Mouse (Mus musculus): ENCODE measurements around the gene S100a5. TPM values are rescaled to one million over a fixed set of nuclear protein-coding genes. Genes with fewer than 3 reads are reported as not detected.

S100a5 gene
- polyA plus RNA-seq, 2 experiments from 2014 or later = not detected

- no peak for ATAC-seq
Measured at GRCm38 (mm10) chr3:90600458-90601195, 7.7 kb upstream of the S100a5 start.

- no peak for ATAC-seq
Measured at GRCm38 (mm10) chr3:90601486-90602110, 6.7 kb upstream of the S100a5 start, which contains the start of gene Gm42674. Gene Gm42674, plus strand, starts transcription at chr3:90601904.

DNA sequence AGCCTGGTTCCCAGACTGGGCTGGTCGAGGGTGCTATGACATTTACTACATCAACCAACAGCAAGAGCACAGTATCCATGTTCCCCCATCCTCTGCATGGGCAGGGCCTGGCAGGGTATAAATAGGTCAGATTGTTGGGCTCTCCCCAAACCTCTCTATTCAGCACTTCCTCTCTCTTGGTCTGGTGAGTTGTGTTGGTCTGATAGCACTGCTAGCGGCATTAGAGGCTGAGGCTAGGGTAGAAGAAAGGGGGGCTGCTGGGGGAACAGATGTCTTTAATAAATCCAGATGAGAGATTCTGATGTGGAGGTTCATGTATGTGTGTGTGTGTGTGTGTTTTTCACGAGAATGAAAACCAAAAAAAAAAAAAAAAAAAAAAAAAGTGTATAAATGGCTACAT is 4.7 kb upstream of the S100a5 start, which contains the start of gene S100a4:
S100a4 (plus strand) TSS at position 149 of the 400 bp plus-strand sequence.
- ATAC-seq = peak; percentile 69

- peak; percentile 16 for ATAC-seq
Measured at GRCm38 (mm10) chr3:90604416-90604815, 3.9 kb upstream of the S100a5 start.

GRCm38 (mm10) chr3:90605049-90605448 is 3.3 kb upstream of the S100a5 start:
- ATAC-seq = peak; percentile 45

DNA sequence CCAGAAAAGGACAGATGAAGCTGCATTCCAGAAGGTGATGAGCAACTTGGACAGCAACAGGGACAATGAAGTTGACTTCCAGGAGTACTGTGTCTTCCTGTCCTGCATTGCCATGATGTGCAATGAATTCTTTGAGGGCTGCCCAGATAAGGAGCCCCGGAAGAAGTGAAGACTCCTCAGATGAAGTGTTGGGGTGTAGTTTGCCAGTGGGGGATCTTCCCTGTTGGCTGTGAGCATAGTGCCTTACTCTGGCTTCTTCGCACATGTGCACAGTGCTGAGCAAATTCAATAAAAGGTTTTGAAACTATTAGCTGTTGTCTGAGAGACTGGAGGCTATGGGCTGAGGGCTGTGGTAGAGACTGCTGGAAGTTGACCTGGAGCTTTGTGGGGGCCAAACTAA is 2.6 kb upstream of the S100a5 start:
- ATAC-seq = no peak

DNA sequence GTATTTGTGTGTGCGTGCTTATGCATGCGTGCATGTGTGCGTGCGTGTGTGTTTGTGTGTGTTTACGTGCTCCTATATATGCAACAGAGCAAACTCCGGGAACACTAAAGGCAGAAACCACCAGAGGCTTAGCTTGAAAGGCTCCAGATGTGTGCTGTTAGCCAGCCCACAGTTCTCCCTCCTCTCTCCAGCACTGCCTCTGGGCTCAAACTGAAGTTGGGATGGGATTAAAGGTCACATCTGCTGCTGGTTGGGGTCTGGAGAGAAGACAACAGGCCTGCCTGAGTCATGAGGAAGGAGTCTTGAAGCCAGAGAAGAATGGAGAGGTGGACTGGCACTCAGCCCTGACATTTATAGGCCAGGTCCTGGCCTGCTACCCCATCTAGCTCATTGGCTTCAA is 2.1 kb upstream of the S100a5 start:
- no peak for ATAC-seq

GRCm38 (mm10) chr3:90607361-90607760 is 962 bp upstream of the S100a5 start:
- no peak for ATAC-seq

DNA sequence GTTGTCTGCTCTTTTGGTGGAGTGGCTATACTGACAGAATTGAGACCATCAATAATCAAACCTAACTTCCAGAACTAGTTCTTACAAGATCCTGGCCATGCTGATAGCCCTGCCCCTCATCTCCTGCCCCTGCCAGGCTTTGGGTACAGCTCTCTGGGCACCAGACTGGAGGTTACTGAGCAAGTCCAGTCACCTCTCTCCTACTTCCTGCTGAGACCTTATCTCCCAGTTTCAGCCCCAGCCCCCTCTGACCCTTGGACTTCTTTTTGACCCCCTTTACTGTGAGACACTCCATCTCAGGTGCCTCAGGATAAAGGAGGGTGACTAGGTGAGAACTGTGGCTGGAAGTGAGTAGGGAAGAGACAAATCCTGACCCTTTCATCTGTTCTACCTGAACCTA is 779 bp downstream of the S100a5 start:
- no peak for ATAC-seq

DNA sequence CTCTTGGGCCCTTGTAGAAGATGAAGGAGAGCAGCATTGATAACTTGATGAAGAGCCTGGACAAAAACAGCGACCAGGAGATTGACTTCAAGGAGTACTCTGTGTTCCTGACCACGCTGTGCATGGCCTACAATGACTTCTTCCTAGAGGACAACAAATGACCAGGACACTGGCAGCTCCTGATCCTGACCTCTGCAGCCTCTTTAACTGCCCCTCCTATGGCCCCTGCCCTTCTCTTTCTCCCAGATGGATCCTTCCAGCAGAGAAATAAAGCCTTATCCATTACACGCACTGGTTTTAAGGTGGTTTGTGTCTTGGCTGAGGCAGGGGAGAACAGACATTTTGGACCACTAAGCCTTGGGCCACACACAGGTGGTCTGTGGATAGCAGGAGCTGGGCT is 3.2 kb downstream of the S100a5 start:
- ATAC-seq = no peak

- ATAC-seq = peak; percentile 15
Measured at GRCm38 (mm10) chr3:90612061-90612460, 3.7 kb downstream of the S100a5 start.

- peak; percentile 89 for ATAC-seq
Measured at GRCm38 (mm10) chr3:90612728-90613291, 4.5 kb downstream of the S100a5 start, which contains the start of gene S100a6. Gene S100a6, plus strand, starts transcription at chr3:90612882.

DNA sequence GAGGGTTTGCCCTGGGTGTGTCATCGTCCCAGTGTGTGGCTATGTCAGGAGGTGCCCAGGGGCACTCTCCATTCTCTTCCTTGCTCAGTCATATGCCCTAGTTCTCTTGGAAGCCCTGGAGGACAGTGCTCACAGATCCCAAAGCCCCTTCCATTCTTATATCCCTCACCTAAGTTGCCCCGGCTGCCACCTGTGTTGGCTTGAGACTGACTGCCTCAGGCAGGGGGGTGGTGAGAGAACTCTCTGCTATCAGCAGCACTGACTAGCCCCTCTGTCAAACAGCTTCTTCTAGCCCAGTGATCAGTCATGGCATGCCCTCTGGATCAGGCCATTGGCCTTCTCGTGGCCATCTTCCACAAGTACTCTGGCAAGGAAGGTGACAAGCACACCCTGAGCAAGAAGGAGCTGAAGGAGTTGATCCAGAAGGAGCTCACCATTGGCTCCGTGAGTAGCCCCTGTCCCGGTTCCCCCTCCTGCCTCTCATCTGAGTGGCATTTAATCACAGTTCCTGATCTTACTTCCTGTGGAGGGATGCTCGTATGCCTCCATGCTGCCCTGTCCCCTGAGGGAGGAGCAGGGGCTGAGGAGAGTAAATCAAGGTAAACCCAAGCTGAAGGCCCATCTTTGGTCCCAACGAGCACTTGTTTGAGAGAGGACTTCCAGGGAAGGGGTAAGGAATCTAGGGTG is 5.3 kb downstream of the S100a5 start:
- ATAC-seq = no peak

GRCm38 (mm10) chr3:90614148-90614530 is 5.8 kb downstream of the S100a5 start:
- no peak for ATAC-seq

GRCm38 (mm10) chr3:90614611-90615251 is 6.4 kb downstream of the S100a5 start:
- ATAC-seq = no peak

- peak; percentile 81 for ATAC-seq
Measured at GRCm38 (mm10) chr3:90615415-90615814, 7.1 kb downstream of the S100a5 start.

DNA sequence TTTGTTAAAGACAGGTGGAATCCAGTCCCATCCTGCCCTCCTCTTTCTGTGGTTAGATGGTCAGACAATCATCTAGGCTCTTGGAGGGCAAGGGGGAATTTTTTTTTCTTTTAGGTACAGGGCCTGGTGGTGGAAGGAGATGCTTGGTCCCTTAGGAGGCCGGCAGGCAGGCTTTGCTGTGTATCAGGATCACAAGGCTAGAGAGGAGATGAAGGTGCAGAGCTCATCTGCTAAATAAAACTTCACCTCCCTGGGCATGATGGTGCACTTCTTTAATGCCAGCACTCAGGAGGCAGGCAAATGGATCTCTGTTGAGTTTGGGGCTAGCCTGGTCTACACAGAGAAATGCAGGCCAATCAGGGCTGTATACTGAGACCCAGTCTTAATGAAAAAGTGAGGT is 7.6 kb downstream of the S100a5 start:
- ATAC-seq = no peak

DNA sequence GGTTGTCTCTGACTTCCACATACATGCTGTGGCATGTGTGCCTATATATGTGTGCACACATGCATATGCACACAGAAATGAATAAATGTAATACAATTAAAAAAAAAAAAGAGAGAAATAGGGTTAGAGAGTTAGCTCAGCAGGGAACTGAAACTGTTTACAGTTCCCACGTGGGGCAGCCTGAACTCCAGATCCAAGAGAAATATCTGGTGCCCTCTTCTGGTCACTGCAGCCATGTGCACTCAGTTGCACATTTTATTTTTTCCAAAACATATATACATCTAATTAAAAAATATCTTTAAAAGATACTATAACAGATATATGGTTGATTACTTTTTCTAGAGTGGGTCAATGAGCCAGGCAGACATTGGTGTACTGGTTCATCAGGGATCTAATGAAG is 9.3 kb downstream of the S100a5 start:
- no peak for ATAC-seq

DNA sequence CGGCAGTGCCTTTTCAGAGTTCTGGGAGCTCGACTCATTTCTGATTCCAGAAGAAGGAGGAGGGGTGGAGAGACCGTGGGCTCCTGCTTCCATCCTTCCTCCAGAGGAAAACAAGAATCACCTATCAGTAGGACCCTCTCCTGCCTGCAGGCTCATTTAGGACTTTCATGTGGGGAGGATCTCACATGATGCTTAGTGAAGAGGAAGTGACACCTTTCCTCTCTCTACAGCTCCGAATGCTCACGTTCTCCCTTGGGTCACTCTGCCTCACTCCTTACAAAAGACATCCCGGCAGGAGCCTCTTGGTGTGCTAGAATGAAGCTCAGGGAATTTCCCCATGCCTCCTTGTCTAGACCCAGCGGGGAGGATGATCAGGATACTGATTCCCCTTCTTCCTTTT is 13.2 kb downstream of the S100a5 start:
- ATAC-seq = no peak

DNA sequence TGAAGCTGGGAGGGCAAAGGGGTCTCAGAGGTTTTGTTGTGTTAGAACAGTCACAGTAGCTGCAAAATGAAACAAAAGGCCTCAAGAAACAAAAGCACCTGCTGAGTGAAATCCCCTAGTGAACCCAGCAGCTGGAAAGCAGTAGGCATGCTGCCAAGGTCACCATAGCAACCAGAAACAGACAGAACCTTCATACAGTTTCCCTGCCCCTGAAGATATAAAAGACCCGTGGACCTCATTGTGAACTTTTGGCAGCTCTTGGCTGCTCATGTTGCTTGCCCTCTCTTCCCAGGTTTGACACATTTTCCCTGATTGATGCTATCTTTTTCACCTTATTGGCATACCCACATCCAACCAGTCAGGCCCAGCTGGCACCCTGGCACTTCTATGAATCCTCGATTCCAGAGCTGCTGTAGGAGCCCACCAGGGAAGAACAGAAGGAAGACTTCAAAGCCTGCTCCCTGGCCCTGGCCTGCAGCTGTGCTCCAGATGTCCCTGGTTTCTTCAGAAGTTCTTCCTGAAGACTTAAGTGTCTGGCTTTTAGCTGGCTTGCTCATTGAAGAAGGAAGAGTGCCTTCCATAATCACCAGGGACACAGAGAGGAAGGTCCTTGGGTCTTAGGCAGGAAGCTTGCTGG is 15.2 kb downstream of the S100a5 start:
- peak; percentile 89 for ATAC-seq

GRCm38 (mm10) chr3:90625496-90625895 is 17.2 kb downstream of the S100a5 start:
- no peak for ATAC-seq

Data from CD4-positive, CD25-positive, alpha-beta regulatory T cell, adult 4 months (primary cell).